Mouse (Mus musculus) embryonic facial prominence, embryonic 15.5 days (tissue): ENCODE data around the gene Rgmb. TPM values are rescaled to one million over a fixed set of nuclear protein-coding genes. Genes with fewer than 3 reads are reported as not detected.

Source experiments
- ATAC-seq: fragments of 200-750 bp; cut with Nextera tagmentation; 2 replicates; pipeline ENCODE4 v1.8.0; 2017; ENCODE audit warnings: low read depth, moderate TSS enrichment; ENCODE audit not compliant: insufficient number of reproducible peaks, low FRiP score, low TSS enrichment
- H3K27ac ChIP-seq: fragments of 300-500 bp; sonication (generic); replicated peaks from 2 replicates; pipeline ENCODE4 v1.5.1; 2015; ENCODE audit warnings: mild to moderate bottlenecking, inconsistent platforms
- H3K27me3 ChIP-seq: fragments of 300-500 bp; sonication (generic); 2 replicates; pipeline ENCODE4 v1.6.1; 2015; ENCODE audit warnings: inconsistent platforms
- H3K36me3 ChIP-seq: fragments of 300-500 bp; sonication (generic); 2 replicates; pipeline ENCODE4 v1.6.1; 2015; ENCODE audit warnings: mild to moderate bottlenecking, inconsistent platforms
- H3K4me1 ChIP-seq: fragments of 300-500 bp; sonication (generic); 2 replicates; pipeline ENCODE4 v1.6.1; 2015; ENCODE audit warnings: inconsistent platforms
- H3K4me2 ChIP-seq: fragments of 300-500 bp; sonication (generic); replicated peaks from 2 replicates; pipeline ENCODE4 v1.6.1; 2015; ENCODE audit warnings: mild to moderate bottlenecking, inconsistent platforms
- H3K4me3 ChIP-seq: fragments of 300-500 bp; sonication (generic); replicated peaks from 2 replicates; pipeline ENCODE4 v1.5.1; 2015; ENCODE audit warnings: mild to moderate bottlenecking, inconsistent platforms
- H3K9ac ChIP-seq: fragments of 300-500 bp; sonication (generic); 2 replicates; pipeline ENCODE4 v1.6.1; 2015; ENCODE audit warnings: inconsistent platforms
- H3K9me3 ChIP-seq: fragments of 300-500 bp; sonication (generic); replicated peaks from 2 replicates; pipeline ENCODE4 v1.6.1; 2016; ENCODE audit warnings: inconsistent platforms
- WGBS: fragments of 180-500 bp; shearing (Covaris S2); methylation state at CpG from one replicate; pipeline ENCODE4 v1.1.7; 2015; 5-methylcytosine and 5-hydroxymethylcytosine counted together
- polyA plus RNA-seq: library from polyadenylated mRNA; unstranded; fragments of >200 nt; fragmentation: Nextera tagmentation; extraction: Ambion mirVana; gene quantifications from 2 replicates; pipeline ENCODE4 v1.2.1, GENCODE M21; 2015

The Rgmb gene
- polyA plus RNA-seq, 1 experiment from 2014 or later, result 27.9 TPM

DNA sequence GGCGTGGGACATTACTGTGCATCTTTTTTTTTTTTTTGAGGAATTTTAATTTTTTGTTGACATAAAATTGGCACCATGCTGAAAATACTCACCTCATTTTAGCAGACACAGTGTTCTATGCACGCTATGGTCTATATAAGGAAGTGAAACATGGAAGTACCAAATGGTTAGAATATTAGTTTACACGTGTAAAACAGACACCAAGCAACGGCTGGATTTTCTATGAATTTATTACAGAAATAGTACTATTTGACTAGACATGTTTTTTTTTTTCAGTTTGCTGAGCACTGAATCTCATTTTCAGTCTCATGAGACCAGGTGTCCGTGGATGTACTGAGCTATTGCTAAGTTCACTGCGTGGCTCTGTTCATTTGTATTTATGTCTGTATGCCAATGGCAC, 56.9 kb downstream of the Rgmb start:
- no peak overlapping the region for H3K27ac ChIP-seq
- no peak for ATAC-seq
- no peaks in the 10 kb centered on the region for H3K9me3 ChIP-seq
- H3K36me3 ChIP-seq, result peaks cover 23% of the 10 kb centered on the region
- no peak overlapping the region for H3K4me3 ChIP-seq
- H3K4me1 ChIP-seq, result no peaks in the 10 kb centered on the region
- no peak overlapping the region for H3K9ac ChIP-seq
- no peaks in the 10 kb centered on the region for H3K27me3 ChIP-seq
- H3K4me2 ChIP-seq, result no peak overlapping the region
- WGBS, result 80% methylated on average over 6 of the region's 6 CpGs

DNA sequence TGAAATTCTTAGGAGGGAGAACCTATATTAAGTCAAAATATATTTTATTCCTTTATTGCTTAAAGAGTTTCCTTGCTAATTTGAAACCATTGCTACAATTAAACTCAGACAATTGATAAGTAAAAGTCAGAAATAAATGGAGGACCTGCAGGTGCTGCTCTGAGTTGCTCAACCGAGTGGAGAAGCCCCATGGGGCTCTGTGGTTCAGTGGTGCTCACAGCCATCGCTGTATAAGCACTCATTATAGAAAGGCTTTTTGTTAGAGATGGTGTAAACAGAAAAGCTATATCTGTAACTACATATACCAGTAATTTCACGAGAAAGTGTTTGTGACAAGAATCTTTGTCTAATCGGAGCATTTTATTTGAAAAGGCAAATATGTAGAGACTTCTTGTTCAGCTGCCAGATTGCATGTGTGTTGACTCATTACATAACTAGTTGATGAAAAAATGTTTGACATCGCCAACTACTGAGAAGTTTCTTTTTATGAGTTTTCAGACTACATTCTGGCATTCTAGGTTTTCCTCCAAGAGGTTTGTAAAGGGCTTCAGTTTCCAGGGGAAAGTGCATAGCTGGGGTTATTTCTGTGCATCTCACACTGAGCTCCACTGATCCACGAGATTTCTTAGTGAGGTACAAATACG, 61.6 kb downstream of the Rgmb start:
- Histone ChIP-seq H3K27ac (no peak overlapping the region), H3K4me2 (no peak overlapping the region), H3K36me3 (peaks cover 60% of the 10 kb centered on the region), H3K9ac (no peak overlapping the region), H3K4me3 (no peak overlapping the region), H3K27me3 (no peaks in the 10 kb centered on the region), H3K4me1 (no peaks in the 10 kb centered on the region), H3K9me3 (no peaks in the 10 kb centered on the region)
- 78% methylated on average over 7 of the region's 7 CpGs for WGBS
- ATAC-seq, result no peak

DNA sequence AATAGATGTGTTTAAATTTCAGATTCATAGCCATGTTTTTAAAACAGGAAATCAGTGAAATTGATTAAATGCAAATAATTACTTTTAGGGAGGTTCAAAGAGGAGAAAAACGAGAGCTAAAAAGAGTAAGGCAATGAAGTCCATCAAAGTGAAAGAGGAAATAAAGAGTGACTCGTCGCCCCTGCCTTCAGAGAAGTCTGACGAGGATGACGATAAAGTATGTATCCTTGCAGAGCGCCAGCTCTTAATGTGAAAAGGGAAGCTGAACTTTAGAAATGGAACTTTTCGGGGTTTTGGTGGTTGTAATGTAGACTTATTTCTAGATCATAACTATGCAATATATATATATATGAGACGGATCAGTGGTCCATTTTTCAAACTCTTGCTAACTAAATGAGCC, 69.6 kb downstream of the Rgmb start:
- H3K9me3 ChIP-seq, result no peaks in the 10 kb centered on the region
- no peak overlapping the region for H3K9ac ChIP-seq
- WGBS, result 76% methylated on average over 8 of the region's 8 CpGs
- H3K27ac ChIP-seq, result no peak overlapping the region
- no peaks in the 10 kb centered on the region for H3K4me1 ChIP-seq
- H3K36me3 ChIP-seq, result peaks cover 70% of the 10 kb centered on the region
- H3K27me3 ChIP-seq, result no peaks in the 10 kb centered on the region
- H3K4me2 ChIP-seq, result no peak overlapping the region
- ATAC-seq, result no peak
- no peak overlapping the region for H3K4me3 ChIP-seq

Other genes starting within 250 kb of the Rgmb start
- gene Chd1, start 126.1 kb downstream of the Rgmb start, polyA plus RNA-seq, result 27.2 and 29.1 TPM in 2 replicates